Mouse (Mus musculus) R1 (cell line): Measurements from ENCODE around the gene Slc25a34.

Source experiments
- DNase-seq: peaks from one replicate; pipeline ENCODE4 v3.0.0-alpha.2; 2018; ENCODE audit warnings: low read depth, low spot score

Gene Slc25a34

GRCm38 (mm10) chr4:141643118-141643855 is 19.7 kb upstream of the Slc25a34 start:
- DNase-seq = no peak

DNA sequence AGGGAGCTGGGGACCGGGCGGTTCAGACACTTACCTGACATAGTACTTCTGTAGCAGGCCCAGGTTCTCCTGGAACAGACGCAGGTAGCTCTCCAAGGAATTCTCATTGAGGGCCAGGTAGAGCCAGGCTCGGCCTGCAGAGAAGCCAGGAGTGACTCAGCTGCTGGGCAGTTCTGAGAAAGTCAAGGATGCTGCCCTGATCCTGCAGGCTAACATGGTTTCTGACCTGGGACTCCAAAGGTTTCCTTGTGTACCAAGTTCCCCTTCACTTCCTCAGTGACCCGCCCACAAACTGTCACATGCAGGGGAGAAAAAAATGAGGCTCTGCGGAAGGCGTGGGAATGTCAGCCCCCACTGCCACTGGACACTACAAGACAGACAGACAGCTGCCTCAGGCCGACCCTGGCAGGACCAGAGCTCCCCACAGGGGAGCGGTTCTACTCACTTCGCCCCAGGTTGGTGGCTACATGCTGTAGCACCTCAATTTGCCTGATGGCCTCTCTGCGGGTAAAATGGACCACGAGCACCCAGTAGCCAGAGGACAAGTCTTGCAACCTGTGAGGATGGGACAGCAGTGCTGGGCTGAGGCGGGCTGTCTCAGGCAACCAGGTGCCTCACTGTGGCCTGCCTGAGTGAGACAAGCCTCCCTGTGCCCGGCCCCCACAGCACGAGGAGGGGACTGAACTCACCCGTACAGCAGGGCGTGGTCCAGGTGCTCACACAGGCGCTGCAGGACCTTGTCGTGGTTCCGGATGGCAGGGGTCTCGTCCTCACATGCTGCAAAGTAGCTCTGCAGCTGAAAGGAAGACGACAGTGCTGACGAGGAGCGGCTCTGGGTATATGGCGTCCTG is 18.6 kb upstream of the Slc25a34 start:
- DNase-seq = no peak

DNA sequence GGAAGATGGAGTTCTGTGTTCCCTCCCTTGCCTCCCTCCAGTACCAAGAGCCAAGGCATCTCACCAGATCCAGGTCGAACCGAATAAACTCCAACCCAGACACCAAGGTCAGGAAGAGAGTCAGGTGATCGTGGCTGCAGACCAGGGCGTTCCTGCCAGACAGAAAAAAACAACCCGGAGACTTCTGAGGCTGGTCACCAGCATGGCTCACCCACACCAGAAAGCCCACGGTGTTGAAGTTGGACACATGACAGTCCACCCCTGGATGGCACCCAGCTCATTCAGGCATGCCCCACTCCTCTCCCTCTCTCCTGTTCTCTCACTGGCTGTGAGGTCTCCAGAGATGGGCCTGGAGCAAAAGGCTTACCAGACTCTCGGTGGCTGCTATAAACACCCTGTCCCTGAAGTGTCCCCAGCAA is 17.7 kb upstream of the Slc25a34 start:
- no peak for DNase-seq

- DNase-seq = no peak
These were observed 15.9 kb upstream of the Slc25a34 start for GRCm38 (mm10) chr4:141639474-141639873.

DNA sequence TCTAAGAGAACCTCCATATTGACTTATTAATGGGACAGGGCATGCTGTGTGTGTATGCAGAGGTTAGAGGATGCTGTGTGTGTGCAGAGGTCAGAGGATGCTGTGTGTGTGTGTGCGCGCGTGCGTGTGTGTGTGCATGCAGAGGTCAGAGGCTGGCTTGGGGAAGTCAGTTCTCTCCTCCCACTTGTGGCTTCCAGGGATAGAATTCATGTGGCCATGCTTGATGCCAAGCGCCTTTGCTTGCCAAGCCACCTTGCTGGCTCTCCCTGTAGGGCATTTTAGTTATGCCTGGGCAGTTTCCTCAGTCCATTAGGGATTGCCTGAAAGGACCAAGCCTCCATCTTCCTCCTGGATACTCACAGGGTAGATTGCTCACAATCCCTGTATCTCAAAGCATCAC is 13.1 kb upstream of the Slc25a34 start:
- DNase-seq = no peak

DNA sequence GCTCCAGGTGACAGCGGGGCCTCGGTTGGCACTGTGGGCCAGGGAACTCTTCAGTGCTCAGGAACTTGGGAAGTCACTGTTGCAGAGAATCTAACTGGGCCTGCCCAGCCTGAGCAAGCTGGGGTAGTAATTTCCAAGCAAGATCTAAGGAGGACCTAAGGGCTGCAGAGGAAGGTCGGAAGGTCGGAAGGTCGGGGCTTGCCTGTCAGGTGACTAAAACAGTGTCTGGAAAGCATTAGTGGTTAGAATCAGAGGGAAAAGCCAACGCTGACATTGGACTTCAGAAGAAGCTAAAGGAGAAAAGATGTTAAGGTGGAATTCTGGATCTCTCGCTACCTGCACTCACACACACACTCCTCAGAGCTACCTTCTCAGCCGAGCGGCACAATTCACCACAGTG is 12.4 kb upstream of the Slc25a34 start:
- DNase-seq = no peak

DNA sequence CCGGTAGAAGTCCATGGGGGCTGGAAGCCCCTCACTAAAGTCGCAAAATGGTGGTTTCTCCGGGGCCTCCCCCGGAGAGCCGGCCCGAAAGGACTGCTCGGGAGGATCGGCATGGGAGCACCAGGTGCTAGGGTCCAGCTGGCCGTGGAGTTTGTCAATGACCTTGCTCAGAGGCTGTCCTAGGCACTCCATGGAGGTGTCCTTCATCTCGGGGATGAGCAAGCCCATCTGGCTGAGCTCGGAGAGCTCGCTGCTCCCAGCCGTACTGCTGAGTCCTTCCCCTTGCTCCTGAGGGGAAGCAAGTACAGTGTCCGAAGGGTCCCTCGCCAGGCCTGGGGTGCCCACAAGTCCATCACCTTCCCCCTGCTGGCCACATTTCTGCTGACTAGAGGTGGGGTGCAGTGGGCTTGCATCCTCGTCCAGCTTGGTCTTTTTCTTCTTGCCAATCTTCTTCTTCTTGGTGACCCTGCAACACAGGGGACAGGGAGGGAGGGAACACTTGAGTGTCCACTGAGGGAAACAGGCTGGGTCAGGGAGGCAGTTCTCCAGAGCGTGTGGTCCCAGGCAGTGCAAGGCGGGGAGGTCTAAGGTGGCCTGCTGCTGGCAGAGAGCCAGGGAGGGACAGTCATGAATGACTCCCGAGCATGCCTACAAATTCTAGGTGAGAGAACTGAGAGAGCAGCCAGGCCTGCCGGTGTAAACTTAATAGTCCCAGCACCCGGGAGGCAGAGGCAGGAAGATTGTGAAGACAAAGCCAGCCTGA is 8.7 kb upstream of the Slc25a34 start:
- no peak for DNase-seq

GRCm38 (mm10) chr4:141631250-141631649 is 7.6 kb upstream of the Slc25a34 start:
- no peak for DNase-seq

- DNase-seq = no peak
These were observed 6.4 kb upstream of the Slc25a34 start for GRCm38 (mm10) chr4:141630021-141630420.

GRCm38 (mm10) chr4:141628661-141629060 is 5.0 kb upstream of the Slc25a34 start:
- DNase-seq = peak; percentile 67

- DNase-seq = no peak
These were observed 3.9 kb upstream of the Slc25a34 start for GRCm38 (mm10) chr4:141627502-141627901.

DNA sequence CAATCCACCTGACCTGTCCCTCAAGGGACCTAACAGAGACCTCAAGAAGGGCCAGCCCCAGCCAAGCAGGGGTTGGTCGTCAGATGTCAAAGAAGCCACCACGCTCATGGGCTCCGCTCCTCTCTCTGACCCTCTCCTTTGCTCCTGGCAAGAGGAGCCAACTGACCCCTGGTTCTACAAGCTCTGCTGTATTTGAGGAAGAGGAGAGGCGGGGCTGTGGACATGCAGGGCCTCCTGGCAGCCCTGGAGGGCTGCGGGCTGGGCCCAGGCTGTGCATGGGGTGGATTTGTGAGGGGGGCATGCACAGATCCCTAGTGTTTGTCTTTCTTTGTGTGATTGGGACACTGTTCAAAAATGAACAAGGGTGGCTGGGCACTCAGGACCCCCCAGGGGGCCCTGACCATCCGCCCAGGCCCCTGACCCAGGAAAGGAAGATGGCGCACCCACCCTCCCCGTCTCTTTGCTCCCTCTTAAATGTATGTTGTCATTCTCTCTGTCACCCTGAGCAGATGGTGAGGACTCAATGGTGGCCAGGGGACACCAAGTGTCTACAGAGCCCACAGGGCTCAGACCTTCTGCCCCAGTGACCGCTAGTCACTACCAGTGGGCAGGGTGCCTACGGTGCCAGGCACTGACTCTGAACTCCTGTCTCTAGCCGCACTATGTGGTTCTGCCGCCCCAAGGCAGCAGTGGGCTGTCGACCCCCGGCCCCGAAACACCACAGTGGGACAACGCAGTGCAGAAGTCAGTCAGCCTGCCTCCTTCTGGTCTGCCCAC is 2.3 kb upstream of the Slc25a34 start:
- DNase-seq = no peak

DNA sequence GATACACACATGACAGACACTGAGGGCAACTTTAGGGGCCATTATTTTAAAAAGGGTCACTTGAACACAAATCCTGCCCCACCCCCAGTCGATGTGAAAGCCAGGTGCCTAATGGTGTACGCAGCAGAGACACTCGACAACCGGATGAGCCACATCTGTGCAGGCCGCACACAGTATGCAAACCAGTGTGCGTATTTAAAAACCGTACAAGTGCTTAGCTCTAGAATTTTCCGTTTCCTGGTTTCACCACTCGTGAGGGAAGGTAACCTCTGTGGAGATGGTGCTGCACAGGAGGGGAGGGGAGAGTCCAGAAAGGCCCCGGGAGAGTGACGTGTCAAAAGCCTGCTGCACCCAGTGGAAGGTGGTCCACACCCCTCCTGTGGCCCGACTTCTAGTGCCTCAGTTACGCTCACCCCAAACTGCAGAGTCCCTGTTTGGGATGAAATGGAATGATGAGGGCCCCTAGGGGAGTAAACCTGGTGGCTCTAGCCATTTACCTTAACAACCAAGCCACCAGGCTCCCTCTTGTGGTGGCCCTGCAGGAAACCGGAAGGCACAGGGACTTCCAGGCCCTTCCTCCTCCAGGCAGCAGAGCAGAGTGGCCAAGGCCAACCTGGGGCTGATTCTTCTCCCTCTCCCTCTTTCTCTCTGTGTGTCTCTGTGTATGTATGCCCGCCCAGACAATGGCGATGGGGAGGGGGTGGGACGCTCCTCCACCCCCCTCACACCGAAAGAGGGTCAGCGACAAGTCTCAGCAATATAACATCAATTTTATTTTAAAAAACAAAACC is 1.6 kb upstream of the Slc25a34 start:
- peak; percentile 87 for DNase-seq

DNA sequence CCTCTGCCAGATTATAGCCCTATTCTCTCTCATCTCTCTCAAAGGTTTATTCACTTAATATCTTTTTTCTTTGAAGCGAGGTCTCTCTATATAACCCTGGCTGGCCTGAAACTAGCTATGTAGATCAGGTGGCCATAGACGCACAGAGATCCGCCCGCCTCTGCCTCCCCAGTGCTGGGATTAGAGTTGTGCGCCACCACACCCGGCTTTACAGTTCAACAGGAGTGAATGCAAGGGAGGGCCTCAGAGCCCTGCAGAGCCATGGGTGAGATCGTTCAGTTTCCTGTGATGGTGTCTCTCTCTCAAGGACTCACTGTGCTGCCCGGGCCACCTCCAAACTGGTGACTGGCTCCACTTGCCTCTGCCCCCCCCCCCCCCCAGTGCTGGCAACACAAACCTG is 513 bp upstream of the Slc25a34 start:
- DNase-seq = no peak

DNA sequence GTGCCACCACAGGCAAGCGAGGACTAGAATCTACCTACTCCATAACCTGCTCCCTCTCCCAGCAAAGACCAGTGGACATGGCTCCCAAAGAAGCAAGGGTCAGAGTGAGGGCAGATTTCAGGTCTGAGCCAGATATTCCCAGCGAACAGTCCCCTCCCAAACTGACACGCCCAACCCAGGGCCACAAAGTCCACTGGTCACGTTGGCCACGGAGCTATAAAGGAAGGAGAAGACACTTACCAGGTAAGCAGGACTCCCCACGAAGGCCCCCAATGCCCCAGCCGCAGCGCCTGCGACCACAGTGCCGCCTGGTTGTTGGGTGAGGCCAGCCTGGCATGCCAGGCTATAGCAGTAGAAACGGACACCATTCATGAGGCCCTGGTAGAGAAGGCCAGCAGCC is 584 bp downstream of the Slc25a34 start:
- DNase-seq = no peak

GRCm38 (mm10) chr4:141622580-141622979 is 1.0 kb downstream of the Slc25a34 start:
- no peak for DNase-seq

DNA sequence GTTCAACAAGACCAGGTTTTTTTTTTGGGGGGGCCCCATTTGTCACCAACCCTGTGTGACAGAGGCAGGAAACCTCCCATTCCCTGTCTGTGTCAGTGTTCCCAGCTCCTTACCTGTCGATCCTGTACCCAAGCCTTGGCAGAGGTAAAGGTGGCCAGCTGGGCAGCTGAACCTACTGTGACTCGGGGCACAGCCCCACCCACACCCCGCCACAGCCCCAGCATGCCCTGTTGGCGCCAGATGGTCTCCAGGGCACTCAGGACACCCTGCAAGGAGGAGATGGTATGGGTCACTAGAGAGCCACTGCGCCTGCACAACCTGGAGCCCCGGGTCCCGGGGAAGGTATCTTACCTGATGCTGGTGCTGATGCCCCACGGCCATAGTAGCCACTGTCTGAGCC is 1.5 kb downstream of the Slc25a34 start:
- no peak for DNase-seq

- DNase-seq = no peak
These were observed 2.3 kb downstream of the Slc25a34 start for GRCm38 (mm10) chr4:141621297-141621696.

GRCm38 (mm10) chr4:141619299-141619883 is 4.2 kb downstream of the Slc25a34 start:
- no peak for DNase-seq

DNA sequence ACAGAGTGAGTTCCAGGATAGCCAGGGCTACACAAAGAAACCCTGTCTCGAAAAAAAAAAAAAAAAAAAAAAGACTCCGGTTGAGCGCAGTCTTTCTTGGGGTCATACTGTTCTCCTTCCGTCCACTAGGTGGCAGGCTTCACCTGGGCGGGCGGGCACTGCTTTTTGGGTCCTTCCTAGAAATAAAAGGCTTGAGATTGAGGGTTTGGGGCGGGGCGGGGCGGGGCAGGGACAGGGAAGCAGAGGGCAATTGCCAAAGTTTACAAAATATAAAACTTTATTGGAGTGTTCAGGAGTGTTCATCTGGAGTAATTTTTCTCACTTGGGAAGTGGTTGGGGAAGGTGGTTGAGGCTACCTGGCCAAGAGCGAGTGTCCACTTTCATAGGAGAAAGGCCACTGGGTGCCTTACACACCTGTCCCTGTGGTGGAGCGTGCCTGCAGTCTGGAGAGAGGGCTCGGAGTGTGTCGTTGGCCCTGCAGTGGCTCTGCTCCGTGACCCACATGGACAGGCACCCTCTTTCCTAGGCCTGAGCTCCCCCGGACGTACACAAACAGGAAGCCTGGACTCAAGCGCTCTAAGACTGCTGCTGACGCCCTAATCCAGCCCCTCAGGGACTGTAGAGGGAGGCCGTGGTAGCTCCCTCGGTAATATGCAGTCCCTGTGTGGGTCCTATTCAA is 4.9 kb downstream of the Slc25a34 start, which contains the start of gene Tmem82:
TSS of gene Tmem82 (minus strand) at position 69 of the 679 bp plus-strand sequence.
- DNase-seq = peak; percentile 78
